Mouse (Mus musculus) ES-E14 (cell line): ENCODE measurements around the gene Lifr.

ENCODE experiments used
- CHD2 ChIP-seq: IDR thresholded peaks from 2 replicates; pipeline ENCODE4 v1.6.1; 2014; ENCODE audit warnings: mild to moderate bottlenecking, low read depth, low read length, inconsistent platforms
- ZC3H11A ChIP-seq: IDR thresholded peaks from 2 replicates; pipeline ENCODE4 v1.6.1; 2012; ENCODE audit warnings: low read depth, mild to moderate bottlenecking, inconsistent platforms, low read length, borderline replicate concordance
- ZNF384 ChIP-seq: IDR thresholded peaks from 2 replicates; pipeline ENCODE4 v1.6.1; 2012; ENCODE audit warnings: low read depth, low read length, inconsistent platforms

DNA sequence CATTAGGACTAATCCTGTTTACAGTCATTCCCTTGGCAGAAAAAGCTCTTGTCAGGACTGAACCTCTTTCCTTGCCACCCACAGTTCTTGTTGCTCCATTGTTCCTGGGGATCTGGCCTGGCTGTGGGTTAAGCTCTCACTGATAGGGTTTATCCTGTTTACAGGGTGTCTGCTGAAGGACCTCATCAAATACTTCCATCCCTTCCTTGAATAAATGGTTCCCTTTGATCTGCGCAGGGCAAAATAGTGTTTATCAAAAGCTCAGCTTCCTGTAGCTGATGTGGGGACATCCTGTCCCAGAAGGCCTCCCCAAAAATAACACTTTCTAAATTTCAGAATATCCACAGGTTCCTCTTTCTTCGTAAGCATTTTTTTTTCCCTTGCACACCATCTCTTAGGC lies 1.7 kb upstream of the Lifr start:
- TF ChIP-seq CHD2 (no peak), ZC3H11A (no peak), ZNF384 (no peak)
